Mouse (Mus musculus) C2C12 (cell line): Measurements from ENCODE around the gene Lta. TPM values are rescaled to one million over a fixed set of nuclear protein-coding genes. Genes with fewer than 3 reads are reported as not detected.

Experiments
- H3K27me3 ChIP-seq: one replicate; pipeline ENCODE4 v1.6.1; 2011; ENCODE audit not compliant: control insufficient read depth, insufficient read depth, insufficient read length
- H3K36me3 ChIP-seq: one replicate; pipeline ENCODE4 v1.6.1; 2011; ENCODE audit not compliant: control insufficient read depth, insufficient read depth
- H3K4me3 ChIP-seq: one replicate; pipeline ENCODE4 v1.5.1; 2011; ENCODE audit warnings: mild to moderate bottlenecking, control low read depth; ENCODE audit not compliant: poor library complexity, insufficient read depth, severe bottlenecking
- H3K79me2 ChIP-seq: one replicate; pipeline ENCODE4 v1.6.1; 2011; ENCODE audit not compliant: control insufficient read depth, insufficient read depth
- H3K79me3 ChIP-seq: one replicate; pipeline ENCODE4 v1.6.1; 2011; ENCODE audit warnings: low read depth, control low read depth
- H3ac ChIP-seq: one replicate; pipeline ENCODE3; 2011; ENCODE audit warnings: low read depth; ENCODE audit not compliant: control insufficient read depth, insufficient read length
- CEBPB ChIP-seq: IDR thresholded peaks from one replicate; pipeline ENCODE4 v1.6.1; 2011; ENCODE audit warnings: low read depth, mild to moderate bottlenecking, control low read depth, moderate library complexity
- CTCF ChIP-seq: IDR thresholded peaks from one replicate; pipeline ENCODE4 v1.5.1; 2011; ENCODE audit not compliant: control insufficient read depth, insufficient read depth, insufficient read length
- FOSL1 ChIP-seq: IDR thresholded peaks from one replicate; pipeline ENCODE4 v1.8.0; 2011; ENCODE audit warnings: mild to moderate bottlenecking, low read length; ENCODE audit not compliant: poor library complexity, insufficient read depth, severe bottlenecking
- MAX ChIP-seq: IDR thresholded peaks from one replicate; pipeline ENCODE4 v1.6.1; 2011; ENCODE audit warnings: mild to moderate bottlenecking, control low read depth
- MYOD1 ChIP-seq: IDR thresholded peaks from one replicate; pipeline ENCODE4 v1.6.1; 2011; ENCODE audit warnings: low read depth; ENCODE audit not compliant: control insufficient read depth, insufficient read length
- MYOG ChIP-seq: IDR thresholded peaks from one replicate; pipeline ENCODE4 v1.6.1; 2011; ENCODE audit not compliant: control insufficient read depth, insufficient read length; ENCODE audit errors: extremely low read depth
- USF1 ChIP-seq: IDR thresholded peaks from one replicate; pipeline ENCODE4 v1.6.1; 2011; ENCODE audit warnings: low read depth, mild to moderate bottlenecking, control low read depth, moderate library complexity
- long read RNA-seq, 2 experiments: library from polyadenylated mRNA; unstranded; transcript quantifications; one replicate each; pipeline ENCODE4 v2.0.0; 2019 to 2020
- polyA plus RNA-seq: library from polyadenylated mRNA; unstranded; fragments of >200 nt; fragmentation: generic; extraction: Trizol; gene quantifications from one replicate; pipeline ENCODE4 v1.2.1, GENCODE M21; 2012; ENCODE audit warnings: missing spikeins

The Lta gene
- 0.07 TPM for polyA plus RNA-seq
- long read RNA-seq, experiment 1: 0 reads
- long read RNA-seq, experiment 2, partial matches to known transcripts: 0 of 2 reads
- long read RNA-seq, experiment 2, other reads (novel, unspliced or antisense): 2 of 2 reads

DNA sequence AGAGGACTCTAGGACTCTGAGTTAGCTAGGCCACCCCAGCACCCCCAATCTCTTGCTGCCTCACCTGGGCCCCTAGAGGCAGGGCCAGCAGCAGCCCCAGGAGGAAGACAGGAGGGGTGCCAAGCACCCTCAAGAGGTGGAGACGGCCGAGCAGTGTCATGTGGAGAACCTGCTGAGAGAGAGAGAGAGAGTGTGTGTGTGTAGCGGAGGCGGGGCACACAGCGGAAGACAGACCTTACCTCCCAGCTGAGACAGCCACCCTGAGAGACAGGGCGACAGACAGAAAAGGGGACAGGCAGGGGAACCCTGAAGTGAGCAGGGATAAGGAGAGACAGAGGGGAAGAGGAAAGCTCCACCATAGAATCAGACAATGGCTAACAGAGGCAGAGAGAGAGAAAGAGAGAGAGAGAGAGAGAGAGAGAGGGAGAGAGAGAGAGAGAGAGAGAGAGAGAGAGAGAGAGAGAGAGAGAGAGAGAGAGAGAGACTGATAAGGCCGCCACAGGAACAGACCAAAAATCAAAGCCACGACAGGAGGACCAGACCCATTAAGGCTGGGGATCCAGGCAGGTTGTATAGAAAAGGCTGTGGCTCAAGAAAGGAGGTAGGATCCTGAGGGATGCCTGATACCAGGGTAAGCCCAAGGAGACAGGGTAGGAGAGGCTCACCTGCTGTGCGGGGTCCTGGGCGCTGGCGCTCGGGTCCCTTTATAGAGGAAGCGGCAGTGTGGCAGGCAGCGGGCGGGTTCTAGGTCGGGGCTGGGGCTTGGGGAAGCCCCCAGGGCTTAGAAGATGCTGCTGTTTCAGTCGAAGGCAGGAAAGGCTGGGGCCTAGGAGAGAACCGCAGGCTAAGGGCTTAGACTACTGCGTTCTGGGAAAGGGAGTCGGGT is at the start of gene Lta:
Lta (minus strand) TSS at position 858 of the 886 bp plus-strand sequence.
- Histone ChIP-seq H3K36me3 (no peaks in the 10 kb centered on the region), H3ac (no peak within 1 kb of the TSS), H3K27me3 (no peaks in the 10 kb centered on the region), H3K79me2 (no peaks in the 10 kb centered on the region), H3K79me3 (no peaks in the 10 kb centered on the region), H3K4me3 (no peak within 1 kb of the TSS)
- TF ChIP-seq CTCF (no peak), MAX (no peak)

DNA sequence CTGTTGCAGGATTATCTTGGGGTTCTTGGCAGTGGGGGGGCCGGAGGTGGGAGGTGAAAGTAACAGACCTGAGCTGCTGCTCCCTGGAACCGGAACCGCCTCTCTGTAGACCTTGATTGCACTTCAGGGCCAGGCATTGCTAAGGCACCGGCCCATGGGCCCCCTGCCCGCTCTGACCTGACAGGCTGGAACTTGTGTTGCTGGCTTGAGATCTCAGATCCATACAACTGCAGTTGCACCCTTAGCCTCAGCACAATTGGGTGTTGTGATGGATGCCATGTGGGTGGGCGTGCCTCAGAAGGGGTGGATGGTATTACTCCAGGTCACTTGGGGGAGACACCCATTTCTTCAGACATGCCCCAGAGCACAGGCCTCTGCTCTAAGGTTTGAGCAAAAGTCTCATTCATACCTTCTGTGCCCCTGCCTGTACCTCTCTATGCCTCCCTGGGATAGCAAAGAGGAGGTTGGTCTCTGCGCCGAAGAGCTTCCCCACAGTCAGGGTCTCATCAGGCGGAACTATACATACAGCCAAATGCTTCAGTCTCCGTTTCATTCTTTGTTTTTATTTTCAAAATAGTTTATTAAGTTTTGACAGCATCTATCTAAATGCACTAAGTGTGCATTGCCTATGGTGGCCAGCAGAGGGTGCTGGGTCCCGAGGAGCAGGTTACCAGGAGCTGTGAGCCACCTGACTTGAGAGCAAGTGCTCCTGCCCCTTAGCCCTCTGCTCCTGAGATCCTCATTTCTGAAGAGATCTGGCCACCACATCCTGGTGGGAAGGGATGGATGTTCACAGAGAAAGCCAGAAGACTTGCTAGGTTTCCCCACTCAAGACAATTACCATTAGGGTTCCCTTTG is 49.3 kb upstream of the Lta start:
- no peak overlapping the region for H3ac ChIP-seq
- H3K79me2 ChIP-seq: peaks cover 18% of the 10 kb centered on the region
- TF ChIP-seq MAX: no peak
- peak; percentile 50 for TF ChIP-seq CTCF
- no peak for TF ChIP-seq MYOD1
- TF ChIP-seq USF1: no peak
- no peak for TF ChIP-seq CEBPB
- TF ChIP-seq FOSL1: no peak
- H3K79me3 ChIP-seq: peaks cover 4% of the 10 kb centered on the region
- H3K36me3 ChIP-seq: peaks cover 49% of the 10 kb centered on the region
- no peak overlapping the region for H3K4me3 ChIP-seq
- no peaks in the 10 kb centered on the region for H3K27me3 ChIP-seq

DNA sequence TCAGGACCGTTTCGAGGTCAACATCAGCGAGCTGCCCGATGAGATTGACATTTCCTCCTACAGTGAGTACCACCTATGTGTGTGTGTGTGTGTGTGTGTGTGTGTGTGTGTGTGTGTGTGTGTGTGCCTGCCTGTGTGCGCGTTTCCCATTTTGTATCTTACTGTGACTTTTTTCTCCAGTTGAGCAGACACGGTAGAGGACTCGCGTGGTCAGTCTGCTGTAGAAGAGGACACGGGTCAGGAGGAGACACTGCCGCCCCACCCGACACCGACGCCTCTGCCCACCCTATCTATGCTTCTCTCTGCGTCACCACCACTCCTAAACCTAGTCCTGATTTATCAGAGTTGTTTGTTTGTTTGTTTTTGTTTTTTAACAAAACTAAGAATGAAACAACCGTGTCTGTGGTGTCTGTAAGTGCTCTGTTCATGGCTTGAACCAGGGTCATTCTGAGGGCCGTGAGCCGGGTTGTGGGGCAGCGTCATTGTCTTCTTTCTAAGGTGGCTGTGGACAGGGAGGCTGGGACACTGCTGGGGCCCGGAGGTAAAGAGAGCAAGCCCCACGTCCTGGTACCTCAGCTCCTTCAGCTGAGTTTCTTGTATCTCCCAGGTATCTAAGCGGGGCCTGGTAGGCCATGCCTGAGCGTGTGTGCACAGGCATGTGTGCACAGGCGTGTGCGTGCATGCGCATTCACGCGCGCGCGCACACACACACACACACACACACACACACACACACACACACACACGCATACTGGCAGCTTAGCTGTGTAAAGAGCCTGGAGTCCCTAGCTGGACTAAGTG is 48.3 kb upstream of the Lta start:
- Histone ChIP-seq H3K27me3 (no peaks in the 10 kb centered on the region), H3K79me3 (peaks cover 6% of the 10 kb centered on the region), H3K36me3 (peaks cover 59% of the 10 kb centered on the region), H3K79me2 (peaks cover 28% of the 10 kb centered on the region), H3ac (no peak overlapping the region), H3K4me3 (no peak overlapping the region)
- TF ChIP-seq USF1 (no peak), MYOD1 (no peak), FOSL1 (no peak), MAX (no peak), CEBPB (no peak), MYOG (no peak), CTCF (no peak)

DNA sequence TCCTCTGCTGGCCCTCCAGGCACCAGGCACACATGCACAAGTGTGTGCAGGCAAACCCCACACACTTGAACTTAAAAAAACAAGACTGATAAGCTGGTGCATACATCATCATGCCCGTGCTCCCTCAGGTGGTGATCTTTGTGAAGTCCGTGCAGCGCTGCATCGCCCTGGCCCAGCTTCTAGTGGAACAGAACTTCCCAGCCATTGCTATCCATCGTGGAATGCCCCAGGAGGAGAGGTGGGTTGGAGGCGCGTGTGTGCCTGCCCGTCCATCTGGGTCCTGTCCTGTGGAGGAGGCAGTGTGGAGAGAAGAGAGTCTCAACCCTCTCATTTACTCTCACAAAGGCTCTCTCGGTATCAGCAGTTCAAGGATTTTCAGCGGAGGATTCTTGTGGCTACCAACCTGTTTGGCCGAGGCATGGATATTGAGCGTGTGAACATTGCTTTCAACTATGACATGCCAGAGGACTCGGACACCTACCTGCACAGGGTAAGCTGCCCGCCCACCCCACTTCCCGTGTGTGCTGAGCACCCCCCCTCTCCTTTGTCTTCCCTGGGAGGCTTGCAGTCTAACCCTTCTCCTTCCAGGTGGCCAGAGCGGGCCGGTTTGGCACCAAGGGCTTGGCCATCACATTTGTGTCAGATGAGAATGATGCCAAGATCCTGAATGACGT is 47.6 kb upstream of the Lta start:
- H3K79me2 ChIP-seq: peaks cover 35% of the 10 kb centered on the region
- TF ChIP-seq CTCF: no peak
- no peaks in the 10 kb centered on the region for H3K27me3 ChIP-seq
- no peak overlapping the region for H3ac ChIP-seq
- peaks cover 6% of the 10 kb centered on the region for H3K79me3 ChIP-seq
- H3K4me3 ChIP-seq: no peak overlapping the region
- peaks cover 64% of the 10 kb centered on the region for H3K36me3 ChIP-seq

DNA sequence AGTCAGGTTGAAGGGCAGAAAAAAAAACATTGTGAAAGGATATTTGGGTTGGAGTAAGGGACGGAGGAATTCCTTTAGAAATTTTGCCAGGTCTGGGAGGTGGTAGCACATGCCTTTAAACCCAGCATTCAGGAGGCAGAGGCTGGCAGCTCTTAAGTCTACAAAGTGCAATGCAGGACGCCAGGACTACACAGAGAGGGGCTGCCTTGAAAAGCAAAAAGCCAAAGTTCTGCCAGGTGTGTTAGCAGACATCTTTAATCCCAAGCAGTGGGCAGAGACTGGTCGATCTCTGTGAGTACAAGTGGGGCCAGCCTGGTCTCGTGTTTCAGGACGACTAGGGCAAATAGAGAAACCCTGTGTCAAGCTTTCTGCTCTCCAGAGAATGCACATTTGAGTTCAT is 46.8 kb upstream of the Lta start:
- Histone ChIP-seq H3ac (no peak overlapping the region), H3K4me3 (no peak overlapping the region), H3K27me3 (no peaks in the 10 kb centered on the region), H3K79me2 (peaks cover 43% of the 10 kb centered on the region), H3K79me3 (peaks cover 13% of the 10 kb centered on the region), H3K36me3 (peaks cover 72% of the 10 kb centered on the region)
- TF ChIP-seq CEBPB (no peak), MYOD1 (no peak), MYOG (no peak), USF1 (no peak), CTCF (no peak), MAX (no peak), FOSL1 (no peak)
